Mouse (Mus musculus) heart, adult 11 months (tissue): ENCODE measurements around the gene Usp5.

ENCODE experiments used
- DNase-seq: peaks from one replicate; pipeline ENCODE4 v3.0.0; 2022

Gene Usp5

DNA sequence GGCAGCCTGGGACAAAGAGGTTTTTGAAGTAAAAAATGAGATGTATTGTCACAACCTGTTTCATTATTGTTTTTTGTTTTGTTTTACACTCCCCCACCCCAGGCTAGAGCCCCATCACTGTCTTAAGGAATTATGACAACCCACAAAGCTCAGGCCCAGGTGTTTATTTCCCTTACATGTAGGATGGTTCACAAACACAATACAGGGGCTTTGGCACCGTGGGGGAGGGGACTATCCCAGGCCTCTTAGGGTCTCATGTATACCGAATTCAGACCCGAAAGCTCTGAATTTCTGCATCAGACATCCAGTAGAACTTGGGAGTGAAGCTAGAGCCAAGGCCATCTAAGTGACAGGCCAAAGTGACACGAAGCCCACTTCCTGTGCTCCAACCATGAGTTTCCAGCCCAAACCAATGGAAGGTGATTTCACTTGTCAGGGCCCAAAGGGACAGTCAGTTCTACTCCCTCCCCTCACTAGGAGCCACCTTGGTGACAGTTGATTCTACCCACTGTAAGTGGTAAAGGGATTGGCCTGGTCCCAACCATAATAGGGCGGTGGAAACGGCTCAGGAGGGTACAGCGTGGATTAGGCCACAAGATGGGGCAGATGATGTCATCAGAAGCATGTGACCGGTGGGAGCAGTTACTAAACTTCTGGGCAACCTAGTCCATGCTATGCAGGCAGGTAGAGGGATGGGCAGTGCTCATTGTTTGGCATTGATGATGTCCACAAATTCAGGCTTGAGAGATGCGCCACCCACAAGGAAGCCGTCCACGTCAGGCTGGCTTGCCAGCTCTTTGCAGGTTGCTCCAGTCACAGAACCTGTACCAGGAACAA, 18.5 kb downstream of the Usp5 start:
- peak; percentile 94 for DNase-seq

- DNase-seq, result peak; percentile 95
Observed at GRCm38 (mm10) chr6:124809775-124810538, 19.3 kb downstream of the Usp5 start.

- DNase-seq, result peak; percentile 99
Observed at GRCm38 (mm10) chr6:124809052-124809774, 20.1 kb downstream of the Usp5 start.

GRCm38 (mm10) chr6:124808358-124809012, 20.8 kb downstream of the Usp5 start, which contains the start of gene Spsb2:
TSS of gene Spsb2 (plus strand) at chr6:124808661.
- peak; percentile 98 for DNase-seq

GRCm38 (mm10) chr6:124807986-124808357, 21.3 kb downstream of the Usp5 start:
- DNase-seq, result peak; percentile 85

DNA sequence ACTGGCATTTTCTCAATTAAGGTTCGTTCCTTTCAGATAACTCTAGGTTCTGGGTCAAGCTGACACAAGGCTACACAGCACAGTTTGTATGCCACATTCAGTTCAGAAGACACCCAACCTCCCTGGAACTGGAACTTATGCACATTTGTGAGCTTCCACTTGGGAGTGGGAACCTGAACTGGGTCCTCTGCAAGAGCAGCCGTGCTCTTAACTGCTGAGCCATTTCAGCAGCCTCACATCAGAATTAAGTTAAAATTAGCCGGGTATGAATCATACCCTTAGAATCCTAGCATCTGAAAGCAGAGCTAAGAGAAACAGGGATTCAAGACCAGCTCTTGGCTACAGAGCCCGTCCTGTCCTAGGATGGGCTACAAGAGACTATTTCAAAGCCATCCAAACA, 21.9 kb downstream of the Usp5 start:
- peak; percentile 83 for DNase-seq

GRCm38 (mm10) chr6:124806446-124807140, 22.7 kb downstream of the Usp5 start:
- DNase-seq, result peak; percentile 91

DNA sequence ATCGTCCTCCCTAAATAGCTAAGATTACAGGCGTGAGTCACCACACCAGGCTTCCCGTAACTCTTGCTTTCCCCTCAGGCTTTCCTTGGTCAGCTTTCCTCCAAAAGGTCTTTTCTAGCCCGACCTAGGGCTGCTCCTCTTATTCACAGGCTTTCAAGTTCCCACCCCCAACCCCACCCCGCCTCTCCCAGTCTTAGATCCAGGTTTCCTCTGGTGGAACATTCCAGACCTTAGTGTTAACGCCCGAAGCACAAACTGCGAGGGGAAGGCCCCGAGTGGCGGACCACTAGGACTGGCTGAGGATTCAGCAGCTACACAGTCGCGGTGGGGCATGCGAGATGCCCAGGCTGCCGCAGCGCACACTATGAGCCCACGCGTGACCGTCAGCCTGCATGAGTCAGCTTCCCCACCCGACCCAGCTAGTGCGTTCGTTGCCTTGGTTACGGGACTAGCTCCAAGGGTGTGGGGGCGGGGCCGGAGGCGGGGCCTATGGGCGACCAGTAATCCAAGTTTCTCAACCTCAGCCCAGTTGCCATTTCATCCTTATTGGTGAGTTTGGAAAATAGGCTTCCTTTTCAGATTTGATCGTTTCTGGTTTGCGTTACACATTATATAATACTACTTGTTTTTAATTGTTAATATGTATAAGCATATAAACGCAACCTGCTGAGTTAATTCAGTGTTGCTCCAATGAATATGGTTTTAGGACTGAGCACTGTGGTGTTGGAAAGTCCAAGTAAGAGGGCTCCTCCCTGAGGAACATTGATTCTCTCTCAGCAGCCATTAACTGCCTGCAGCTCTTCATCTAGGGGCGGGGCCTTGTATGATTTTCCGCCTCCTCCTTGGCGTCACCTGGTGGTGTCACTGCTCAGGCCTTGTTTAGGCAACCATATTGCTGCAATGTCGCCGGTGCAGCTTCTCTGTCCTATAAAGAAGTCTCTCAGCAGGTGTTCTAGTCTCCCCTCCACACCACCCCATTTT, 23.7 kb downstream of the Usp5 start:
- peak; percentile 100 for DNase-seq

- DNase-seq, result peak; percentile 45
Observed at GRCm38 (mm10) chr6:124804341-124804740, 24.9 kb downstream of the Usp5 start.

DNA sequence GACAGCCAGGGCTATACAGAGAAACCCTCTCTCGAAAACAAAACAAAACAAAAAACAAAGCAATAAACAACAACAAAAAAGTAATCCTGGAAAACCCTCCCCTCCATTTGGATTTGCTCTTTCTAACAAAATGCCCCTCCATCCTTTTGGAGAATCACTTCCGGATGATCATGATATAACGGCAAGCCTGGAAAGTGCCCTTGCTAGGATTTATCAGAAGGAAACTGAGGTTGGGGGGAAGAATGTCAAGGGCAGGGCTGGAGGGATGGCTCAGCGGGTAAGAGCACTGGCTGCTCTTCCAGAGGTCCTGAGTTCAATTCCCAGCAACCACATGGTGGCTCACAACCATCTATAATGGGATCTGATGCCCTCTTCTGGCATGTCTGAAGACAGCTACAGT, 25.6 kb downstream of the Usp5 start:
- peak; percentile 66 for DNase-seq

DNA sequence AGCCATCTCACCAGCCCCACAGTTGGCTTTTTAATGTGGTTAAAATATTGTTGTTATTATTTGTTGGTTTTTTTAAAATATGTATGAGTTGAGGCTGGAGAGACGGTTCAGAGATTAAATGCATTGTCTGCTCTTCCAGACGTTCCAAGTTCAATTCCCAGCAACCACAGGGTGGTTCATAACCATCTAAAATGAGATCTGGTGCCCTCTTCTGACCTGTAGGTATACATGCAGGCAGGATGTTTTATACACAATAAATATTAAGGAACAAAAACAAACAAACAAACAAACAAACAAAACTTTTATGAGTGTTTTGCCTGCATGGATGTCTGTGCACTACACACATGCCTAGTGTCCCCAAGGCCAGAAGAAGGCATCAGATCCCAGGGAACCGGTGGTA, 26.2 kb downstream of the Usp5 start:
- DNase-seq, result peak; percentile 51

DNA sequence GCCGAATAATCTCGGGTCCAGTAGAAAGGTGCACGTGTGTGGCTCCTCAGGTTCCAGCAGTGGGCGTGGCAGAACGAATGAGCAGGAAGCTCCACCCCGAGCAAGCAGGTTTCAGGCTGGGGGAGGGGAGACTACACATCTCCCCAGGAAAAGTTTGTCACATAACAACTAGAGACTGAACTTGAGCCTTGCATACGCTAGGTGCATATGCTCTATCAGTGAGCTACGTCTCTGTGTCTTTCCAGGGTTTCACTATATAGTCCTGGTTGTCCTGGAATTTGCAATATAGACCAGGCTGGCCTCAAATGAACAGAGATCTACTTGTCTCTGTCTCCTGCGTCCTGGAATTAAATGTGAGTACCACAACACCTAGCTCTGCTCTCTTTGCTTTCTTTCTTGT, 26.9 kb downstream of the Usp5 start:
- DNase-seq, result peak; percentile 60

DNA sequence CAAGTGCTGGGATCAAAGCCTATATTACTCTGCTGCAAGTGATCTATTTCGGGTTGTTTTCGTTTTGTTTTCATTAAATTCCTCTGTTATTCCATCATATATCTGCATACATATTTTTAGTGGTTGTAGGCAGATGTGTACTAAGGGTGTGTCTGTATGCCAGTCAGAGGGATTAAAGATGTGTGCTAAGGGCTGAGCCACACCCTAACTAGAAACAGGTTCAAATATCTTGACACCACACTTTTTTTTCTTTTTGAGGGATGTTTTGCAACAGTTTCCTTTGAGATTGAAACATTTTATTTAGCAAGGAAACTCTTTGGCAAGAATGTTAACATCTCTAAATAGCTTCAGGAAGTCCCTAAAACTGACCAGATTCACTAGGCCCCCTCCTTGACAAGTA, 33.1 kb downstream of the Usp5 start:
- no peak for DNase-seq

DNA sequence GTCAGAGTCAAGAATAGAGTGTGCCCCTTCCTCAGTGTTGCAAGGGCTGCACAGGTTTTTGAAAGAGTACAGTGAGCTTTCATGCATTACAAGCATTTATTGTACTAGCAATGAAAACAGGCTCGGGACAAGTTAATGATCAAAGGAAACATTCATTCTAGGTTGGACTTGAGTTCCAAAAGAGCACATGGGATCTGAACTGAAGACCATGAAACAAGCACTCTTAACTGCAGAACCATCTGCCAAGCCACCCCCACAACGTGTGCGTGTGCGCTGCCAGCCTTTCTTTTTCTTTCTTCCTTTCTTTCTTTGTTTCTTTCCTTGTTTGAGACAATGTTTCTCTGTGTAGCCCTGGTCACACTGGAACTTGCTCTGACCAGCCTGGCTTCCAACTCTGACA, 33.5 kb downstream of the Usp5 start:
- DNase-seq, result no peak

DNA sequence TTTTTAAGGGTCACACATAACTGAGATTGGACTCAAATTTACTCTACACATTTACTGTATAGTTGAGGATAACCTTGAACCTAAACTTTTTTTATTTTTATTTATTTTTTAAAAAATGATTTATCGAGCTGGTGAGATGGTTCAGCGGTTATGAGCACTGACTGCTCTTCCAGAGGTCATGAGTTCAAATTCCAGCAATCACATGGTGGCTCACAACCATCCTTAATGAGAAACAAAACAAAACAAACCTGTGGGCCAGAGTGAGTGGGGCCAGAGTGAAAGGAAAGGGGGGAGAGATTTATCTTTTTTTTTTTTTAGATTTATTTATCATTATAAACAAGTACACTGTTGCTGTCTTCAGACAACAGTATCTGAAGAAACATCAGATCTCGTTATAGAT, 37.4 kb downstream of the Usp5 start:
- DNase-seq, result peak; percentile 25

- no peak for DNase-seq
Observed at GRCm38 (mm10) chr6:124790121-124790520, 39.2 kb downstream of the Usp5 start.

- DNase-seq, result peak; percentile 48
Observed at GRCm38 (mm10) chr6:124789519-124789918, 39.8 kb downstream of the Usp5 start.

GRCm38 (mm10) chr6:124787722-124788121, 41.6 kb downstream of the Usp5 start:
- no peak for DNase-seq

- DNase-seq, result no peak
Observed at GRCm38 (mm10) chr6:124786756-124787420, 42.4 kb downstream of the Usp5 start.

GRCm38 (mm10) chr6:124782436-124782835, 46.8 kb downstream of the Usp5 start:
- DNase-seq, result peak; percentile 95
